37 mouse cellular contexts compared by ENCODE assay signal in genomic region chr5:125416183-125416582, GRCm38 (mm10). TPM values are rescaled to one million over a fixed set of nuclear protein-coding genes. Genes with fewer than 3 reads are reported as not detected.
"Had no signal": no experiment of that assay in that cellular context is flagged by ENCODE, and none has a peak within 500 bp of the region (broad histone marks: within the 10 kb centered on the region; RNA-seq: fewer than 3 reads in every experiment).

No protein-coding gene starts in this region.

- H3K4me1 ChIP-seq: heart, embryonic 10.5 days; heart, embryonic 12.5 days; heart, embryonic 15.5 days; hindbrain, embryonic 10.5 days; hindbrain, embryonic 12.5 days; hindbrain, embryonic 13.5 days; hindbrain, embryonic 15.5 days; intestine, embryonic 15.5 days; kidney, embryonic 15.5 days had no signal

- DNase-seq: heart, postnatal 10 days; heart, postnatal 14 days; heart, postnatal 36 days; heart, postnatal 4 days; kidney, adult 11 months; kidney, adult 18-20 months; kidney, adult 2 months; kidney, adult 8-10 months; kidney, adult 9 months; kidney, postnatal 10 days; kidney, postnatal 14 days; kidney, postnatal 25 days; kidney, postnatal 36 days; kidney, postnatal 4 days; layer of hippocampus, adult 9-11 months; layer of hippocampus, postnatal 36 days had no signal

- H3K4me2 ChIP-seq: heart, embryonic 11.5 days; heart, embryonic 12.5 days; heart, embryonic 13.5 days; heart, embryonic 15.5 days; hindbrain, embryonic 12.5 days; hindbrain, embryonic 13.5 days; hindbrain, embryonic 14.5 days; hindbrain, embryonic 15.5 days; intestine, embryonic 15.5 days; kidney, embryonic 15.5 days had no signal

- H3K9ac ChIP-seq: heart, embryonic 12.5 days; heart, embryonic 13.5 days; heart, embryonic 15.5 days; hindbrain, embryonic 12.5 days; hindbrain, embryonic 13.5 days; hindbrain, embryonic 14.5 days; hindbrain, embryonic 15.5 days; intestine, embryonic 15.5 days; kidney, embryonic 15.5 days had no signal

- H3K27me3 ChIP-seq: heart, embryonic 12.5 days; heart, embryonic 13.5 days; heart, embryonic 15.5 days; hindbrain, embryonic 12.5 days; hindbrain, embryonic 13.5 days; hindbrain, embryonic 15.5 days; intestine, embryonic 15.5 days; kidney, embryonic 15.5 days had no signal

- H3K27ac ChIP-seq: heart, embryonic 10.5 days; heart, embryonic 13.5 days; heart, embryonic 15.5 days; hindbrain, embryonic 10.5 days; hindbrain, embryonic 12.5 days; hindbrain, embryonic 13.5 days; hindbrain, embryonic 14.5 days; hindbrain, embryonic 15.5 days; hindbrain, postnatal 0 days; intestine, embryonic 15.5 days; kidney, embryonic 15.5 days; kidney, postnatal 0 days; layer of hippocampus, adult 2 months had no signal

- H3K4me3 ChIP-seq: heart, embryonic 10.5 days; heart, embryonic 12.5 days; heart, embryonic 13.5 days; heart, embryonic 15.5 days; hindbrain, embryonic 10.5 days; hindbrain, embryonic 12.5 days; hindbrain, embryonic 13.5 days; hindbrain, embryonic 15.5 days; intestine, embryonic 15.5 days; kidney, embryonic 15.5 days; layer of hippocampus, adult 2 months had no signal

- ATAC-seq: hindbrain, embryonic 16.5 days; hindbrain, postnatal 0 days; inflammation-experienced regulatory T-cells, adult 6 months; intestine, embryonic 15.5 days; intestine, embryonic 16.5 days; intestine, postnatal 0 days had no signal

- H3K9me3 ChIP-seq: heart, embryonic 10.5 days; heart, embryonic 12.5 days; heart, embryonic 13.5 days; heart, embryonic 15.5 days; hindbrain, embryonic 10.5 days; hindbrain, embryonic 12.5 days; hindbrain, embryonic 13.5 days; hindbrain, embryonic 15.5 days; intestine, embryonic 15.5 days; kidney, embryonic 15.5 days had no signal

RNA-seq across cellular contexts. Expression of gene Gm10382, which starts 27.1 kb away (rescaled TPM):
- total RNA-seq: heart, adult 8-10 months; heart, postnatal 10 days; heart, postnatal 36 days; hindbrain, postnatal 0 days; layer of hippocampus, adult 2 months; layer of hippocampus, postnatal 36 days had no signal
- polyA plus RNA-seq: large intestine, adult 2 months had no signal
